Mouse (Mus musculus) heart, postnatal 0 days (tissue): ENCODE data around the gene Kcnq1.

Source experiments
- CTCF ChIP-seq: IDR thresholded peaks from 2 replicates; pipeline ENCODE4 v1.5.1; 2016; ENCODE audit warnings: antibody characterized with exemption, control low read depth, low read depth
- EP300 ChIP-seq: IDR thresholded peaks from 2 replicates; pipeline ENCODE4 v1.6.1; 2016; ENCODE audit warnings: antibody characterized with exemption, low read depth

DNA sequence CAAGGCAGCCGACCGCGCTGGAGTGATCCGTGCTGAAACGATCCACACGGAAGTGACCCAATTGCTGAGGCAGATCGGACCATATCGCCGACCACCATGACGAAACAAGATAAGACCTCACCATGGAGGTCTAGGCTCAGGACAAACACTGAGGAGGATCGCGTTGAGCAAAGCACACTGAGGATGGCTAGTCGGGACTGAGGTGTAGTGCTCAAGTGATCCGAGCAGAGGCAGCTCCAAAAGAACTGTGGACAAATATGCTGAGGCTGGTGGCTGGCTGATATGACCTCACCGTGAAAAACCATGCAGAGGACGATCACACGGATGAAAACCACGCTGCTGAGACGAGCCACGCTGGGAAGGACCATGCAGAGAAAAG, 189.8 kb downstream of the Kcnq1 start:
- TF ChIP-seq CTCF (no peak), EP300 (no peak)
